In the genomic region with DNA sequence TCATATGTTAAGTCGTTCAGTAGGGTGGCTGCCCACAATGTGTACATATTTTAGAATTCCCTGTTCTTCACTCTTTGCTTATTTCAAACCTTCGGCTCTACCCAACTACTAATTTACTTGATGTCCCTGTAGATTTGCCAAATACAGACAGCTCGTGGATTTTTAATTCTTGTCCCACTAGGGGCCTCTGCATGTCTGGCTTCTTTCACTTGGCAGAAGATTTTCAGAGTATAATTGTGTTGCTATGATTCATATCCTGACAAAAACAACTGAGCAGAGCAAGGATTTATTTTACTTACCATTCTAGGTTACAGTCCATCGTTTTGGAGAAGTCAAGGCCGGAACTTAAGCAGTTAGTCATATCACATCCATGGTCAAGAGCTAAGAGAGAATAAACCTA, we compare ENCODE assay signal across 27 mouse cellular contexts. TPM values are rescaled to one million over a fixed set of nuclear protein-coding genes. Genes with fewer than 3 reads are reported as not detected.
DNase-seq lines count a peak whose midpoint lies in the region; ATAC-seq and TF ChIP-seq lines count a peak whose summit lies in the region.
"Had no signal": no experiment of that assay in that cellular context is flagged by ENCODE, and none has a peak within 500 bp of the region (broad histone marks: within the 10 kb centered on the region; RNA-seq: fewer than 3 reads in every experiment).

No protein-coding gene starts in this region.

- ATAC-seq in midbrain, embryonic 11.5 days (ENCODE audit: low FRiP score): no peak
- ATAC-seq in midbrain, postnatal 0 days (ENCODE audit: low FRiP score): no peak
- ATAC-seq in neural tube, embryonic 15.5 days (ENCODE audit: low FRiP score): no peak
- ATAC-seq: forebrain, embryonic 13.5 days; forebrain, embryonic 15.5 days; forebrain, postnatal 0 days had no signal

- H3K4me3 ChIP-seq in midbrain, embryonic 11.5 days (ENCODE audit: low read depth, low read length): no peak overlapping the region
- no peak overlapping the region for H3K4me3 ChIP-seq in midbrain, postnatal 0 days (ENCODE audit: low read depth, low read length)
- no peak overlapping the region for H3K4me3 ChIP-seq in embryonic fibroblast, embryonic 13.5 days (ENCODE audit: insufficient read depth, low read length)
- H3K4me3 ChIP-seq in neural tube, embryonic 15.5 days (replicated peaks): no peak overlapping the region
- H3K4me3 ChIP-seq: embryonic facial prominence, embryonic 13.5 days; embryonic facial prominence, embryonic 15.5 days; forebrain, embryonic 13.5 days; forebrain, embryonic 15.5 days had no signal

- no peak overlapping the region for H3K4me2 ChIP-seq in midbrain, embryonic 11.5 days
- no peak overlapping the region for H3K4me2 ChIP-seq in midbrain, postnatal 0 days (ENCODE audit: low read depth, low read length, poor library complexity, severe bottlenecking)
- H3K4me2 ChIP-seq in neural tube, embryonic 15.5 days: no peak overlapping the region
- H3K4me2 ChIP-seq: embryonic facial prominence, embryonic 13.5 days; embryonic facial prominence, embryonic 15.5 days; forebrain, embryonic 13.5 days; forebrain, embryonic 15.5 days had no signal

- peak; percentile 64 for DNase-seq in midbrain, embryonic 11.5 days (ENCODE audit: low spot score, missing footprints)
- DNase-seq in midbrain, postnatal 0 days (ENCODE audit: low spot score): no peak
- DNase-seq in NIH3T3 (ENCODE audit: low read depth): peak; percentile 28
- peak; percentile 9 for DNase-seq in telencephalon, adult 2 months (ENCODE audit: low read depth, low spot score)
- DNase-seq in kidney, postnatal 10 days: no peak
- DNase-seq in yolk sac, embryonic 10.5 days (ENCODE audit: low spot score): no peak
- DNase-seq: adrenal gland, adult 2 months; adrenal gland, postnatal 14 days; adrenal gland, postnatal 36 days; B cell, adult 2 months; cerebellum, adult 11 months; cerebellum, adult 18-20 months; cerebellum, adult 8-10 months; cerebellum, adult 9-11 months; cerebellum, postnatal 14 days; cerebellum, postnatal 36 days; embryo, embryonic 11 days; forebrain, postnatal 0 days had no signal

- no peaks in the 10 kb centered on the region for H3K9me3 ChIP-seq in midbrain, embryonic 11.5 days (ENCODE audit: control insufficient read depth, low read length)
- H3K9me3 ChIP-seq in midbrain, postnatal 0 days (ENCODE audit: low read length): no peaks in the 10 kb centered on the region
- no peaks in the 10 kb centered on the region for H3K9me3 ChIP-seq in neural tube, embryonic 15.5 days (replicated peaks)
- H3K9me3 ChIP-seq: embryonic facial prominence, embryonic 13.5 days; embryonic facial prominence, embryonic 15.5 days; forebrain, embryonic 13.5 days; forebrain, embryonic 15.5 days; G1E had no signal

- 88% methylated on average over 5 of the region's 5 CpGs for WGBS in midbrain, embryonic 11.5 days
- 84% methylated on average over 5 of the region's 5 CpGs for WGBS in midbrain, postnatal 0 days
- 86% methylated on average over 5 of the region's 5 CpGs for WGBS in neural tube, embryonic 15.5 days

- H3K9ac ChIP-seq in midbrain, embryonic 11.5 days (ENCODE audit: low read length): no peak overlapping the region
- no peak overlapping the region for H3K9ac ChIP-seq in midbrain, postnatal 0 days (replicated peaks; ENCODE audit: low read length, poor library complexity, severe bottlenecking)
- H3K9ac ChIP-seq in neural tube, embryonic 15.5 days (replicated peaks): no peak overlapping the region
- H3K9ac ChIP-seq: embryonic facial prominence, embryonic 13.5 days; embryonic facial prominence, embryonic 15.5 days; forebrain, embryonic 13.5 days; forebrain, embryonic 15.5 days; forebrain, postnatal 0 days had no signal

- H3K27me3 ChIP-seq in midbrain, embryonic 11.5 days (ENCODE audit: control insufficient read depth, insufficient read depth, low read length): no peaks in the 10 kb centered on the region
- H3K27me3 ChIP-seq in midbrain, postnatal 0 days (ENCODE audit: insufficient read depth, low read length): no peaks in the 10 kb centered on the region
- H3K27me3 ChIP-seq in neural tube, embryonic 15.5 days (replicated peaks): no peaks in the 10 kb centered on the region
- H3K27me3 ChIP-seq: CH12.LX; embryonic facial prominence, embryonic 13.5 days; embryonic facial prominence, embryonic 15.5 days; forebrain, embryonic 13.5 days; forebrain, embryonic 15.5 days had no signal

- H3K36me3 ChIP-seq in midbrain, embryonic 11.5 days (ENCODE audit: control insufficient read depth, insufficient read depth, low read length): no peaks in the 10 kb centered on the region
- no peaks in the 10 kb centered on the region for H3K36me3 ChIP-seq in midbrain, postnatal 0 days (ENCODE audit: insufficient read depth, low read length)
- no peaks in the 10 kb centered on the region for H3K36me3 ChIP-seq in neural tube, embryonic 15.5 days
- H3K36me3 ChIP-seq: embryonic facial prominence, embryonic 13.5 days; embryonic facial prominence, embryonic 15.5 days; forebrain, embryonic 15.5 days; G1E had no signal

- H3K4me1 ChIP-seq in midbrain, embryonic 11.5 days (ENCODE audit: control insufficient read depth, insufficient read depth, low read length): no peaks in the 10 kb centered on the region
- no peaks in the 10 kb centered on the region for H3K4me1 ChIP-seq in midbrain, postnatal 0 days (ENCODE audit: insufficient read depth, low read length)
- H3K4me1 ChIP-seq in embryonic fibroblast, embryonic 13.5 days (ENCODE audit: control insufficient read depth, insufficient read depth, low read length): no peaks in the 10 kb centered on the region
- no peaks in the 10 kb centered on the region for H3K4me1 ChIP-seq in neural tube, embryonic 15.5 days
- H3K4me1 ChIP-seq: embryonic facial prominence, embryonic 13.5 days; embryonic facial prominence, embryonic 15.5 days; forebrain, embryonic 13.5 days; forebrain, embryonic 15.5 days had no signal

- no peak for TF ChIP-seq CTCF in midbrain, postnatal 0 days (IDR thresholded peaks at IDR 0.05)
- no peak for TF ChIP-seq CTCF in embryonic fibroblast, embryonic 13.5 days (IDR thresholded peaks at IDR 0.05; ENCODE audit: borderline replicate concordance, insufficient read depth, low read length)

- TF ChIP-seq POLR2A in embryonic fibroblast, embryonic 13.5 days (IDR thresholded peaks at IDR 0.05; ENCODE audit: low read depth, low read length): no peak

- no peak overlapping the region for H3K27ac ChIP-seq in midbrain, embryonic 11.5 days (ENCODE audit: low read depth, low read length)
- H3K27ac ChIP-seq in midbrain, postnatal 0 days (ENCODE audit: low read depth, low read length): no peak overlapping the region
- H3K27ac ChIP-seq in embryonic fibroblast, embryonic 13.5 days (ENCODE audit: insufficient read depth, low read length): peak overlapping the region; percentile 16; the same call in 1 of the 2 replicates
- H3K27ac ChIP-seq in neural tube, embryonic 15.5 days (replicated peaks): no peak overlapping the region
- H3K27ac ChIP-seq: embryonic facial prominence, embryonic 13.5 days; embryonic facial prominence, embryonic 15.5 days; forebrain, embryonic 13.5 days; forebrain, embryonic 15.5 days had no signal

RNA-seq across cellular contexts. Expression of gene Il1r2, which starts 20.8 kb away (rescaled TPM):
- polyA plus RNA-seq in midbrain, embryonic 11.5 days (2014; fragmentation: Nextera tagmentation; extraction: Ambion mirVana): 0.15 and 0.27 TPM in 2 replicates
- total RNA-seq in midbrain, postnatal 0 days (2014; rRNA removed): not detected in 2 replicates
- polyA plus RNA-seq in midbrain, postnatal 0 days (2015; fragmentation: Nextera tagmentation; extraction: Ambion mirVana): 0.35 and 0.83 TPM in 2 replicates
- polyA plus RNA-seq in embryonic fibroblast, embryonic 13.5 days (2011; ENCODE audit: insufficient read length, low read depth, missing spikeins): 0.83 TPM in 1 of 2 replicates, not detected in the other
- polyA plus RNA-seq in neural tube, embryonic 15.5 days (2015; fragmentation: Nextera tagmentation; extraction: Ambion mirVana): 0.63 and 3.0 TPM in 2 replicates
- total RNA-seq: common myeloid progenitor, adult 5-6 weeks; forebrain, postnatal 0 days had no signal
- polyA plus RNA-seq: adrenal gland, adult 2 months; G1E had no signal

Comparison
In these comparisons a context has a peak if more than half of its experiments do, and no peak if none do; other contexts are left out.
1. DNase-seq: peak in midbrain, embryonic 11.5 days (single experiment), NIH3T3 (single experiment) and telencephalon, adult 2 months (single experiment); none in midbrain, postnatal 0 days (single experiment), kidney, postnatal 10 days (single experiment) and yolk sac, embryonic 10.5 days (single experiment).